Mouse (Mus musculus): Measurements from ENCODE around the gene 4930595D18Rik. TPM values are rescaled to one million over a fixed set of nuclear protein-coding genes. Genes with fewer than 3 reads are reported as not detected.
A peak's percentile ranks its signal among the peaks of the same experiment; 100 is the strongest.

Gene 4930595D18Rik
- total RNA-seq, 1 experiment from 2014 or later = not detected

- no peak for ATAC-seq (ENCODE audit: extremely low read depth, insufficient number of reproducible peaks, low FRiP score, poor library complexity, severe bottlenecking)
Measured at GRCm38 (mm10) chr12:111168891-111169290, 15.4 kb downstream of the 4930595D18Rik start.

GRCm38 (mm10) chr12:111166681-111167289, 17.5 kb downstream of the 4930595D18Rik start:
- ATAC-seq (ENCODE audit: extremely low read depth, insufficient number of reproducible peaks, low FRiP score, poor library complexity, severe bottlenecking) = no peak

DNA sequence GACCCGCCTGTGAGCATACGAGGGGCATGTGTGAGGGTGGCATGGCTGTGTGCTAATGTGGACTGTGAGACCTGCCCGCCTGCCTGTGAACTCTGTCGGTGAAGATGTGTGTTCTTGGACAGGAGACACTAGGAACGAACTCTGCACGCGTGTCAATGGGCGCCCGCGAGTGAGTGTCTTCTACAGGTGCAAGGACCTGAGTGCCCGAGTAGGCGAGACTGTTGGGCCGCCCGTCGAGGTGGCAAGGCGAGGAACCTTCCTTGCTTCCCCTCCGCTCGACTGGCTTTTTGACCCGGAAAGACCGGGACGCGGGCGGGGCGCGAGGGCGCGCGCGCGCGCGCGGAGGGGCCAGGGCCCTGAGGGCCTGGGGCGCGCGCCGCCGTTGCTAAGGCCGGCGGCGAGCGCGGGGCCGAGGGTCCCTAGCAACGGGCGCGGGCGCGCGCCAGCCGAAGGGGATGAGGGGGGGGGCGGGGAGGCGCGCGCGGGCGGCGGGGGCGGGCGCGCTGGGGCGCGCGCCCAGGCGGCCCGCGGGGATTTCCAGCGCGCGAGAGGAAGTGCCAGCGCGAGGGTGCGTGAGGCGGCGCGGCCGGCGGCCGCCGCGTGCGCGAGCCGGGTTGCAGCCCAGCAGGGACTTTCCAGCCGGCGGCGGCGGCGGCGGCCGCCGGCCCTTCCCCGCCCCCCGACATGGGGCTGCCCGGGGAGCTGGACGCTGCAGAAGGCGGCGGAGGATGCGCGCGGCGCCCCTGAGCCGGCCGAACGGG, 18.3 kb downstream of the 4930595D18Rik start, which contains the start of gene Traf3:
Traf3 (plus strand) TSS at position 540 of the 761 bp plus-strand sequence.
- peak; percentile 15 for ATAC-seq (ENCODE audit: extremely low read depth, insufficient number of reproducible peaks, low FRiP score, poor library complexity, severe bottlenecking)

DNA sequence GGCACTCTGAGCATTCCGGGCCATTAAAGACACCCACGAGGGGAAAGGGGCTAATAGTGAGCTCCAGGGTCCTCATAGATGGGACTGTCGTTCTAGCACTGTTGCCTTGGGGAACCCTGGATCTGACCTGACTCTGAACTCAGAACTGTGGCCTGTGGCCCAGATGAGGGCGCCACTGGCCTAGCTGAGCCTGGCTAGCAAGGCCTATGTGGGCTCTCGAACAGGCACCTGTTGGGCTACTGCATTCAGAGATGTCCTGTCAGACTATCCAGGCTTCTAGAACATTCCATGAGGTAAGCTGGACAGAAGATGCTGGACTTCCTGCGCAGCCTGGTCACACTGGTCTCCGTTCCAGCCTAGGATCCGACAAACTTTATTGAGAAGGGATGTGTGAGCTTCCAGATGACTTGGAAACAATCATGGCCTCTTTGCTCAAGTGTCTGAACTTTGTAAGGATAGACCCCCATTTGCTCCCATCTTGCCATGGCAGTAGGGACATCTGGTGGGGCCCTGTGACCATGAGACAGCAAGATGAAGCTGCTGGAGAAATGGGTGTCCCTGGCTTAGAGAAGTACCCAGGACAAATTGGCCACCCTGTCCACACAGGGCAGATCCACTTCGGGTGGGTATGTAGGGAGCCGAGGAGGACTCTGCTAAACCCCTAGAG, 19.0 kb downstream of the 4930595D18Rik start:
- ATAC-seq (ENCODE audit: extremely low read depth, insufficient number of reproducible peaks, low FRiP score, poor library complexity, severe bottlenecking) = peak; percentile 53

DNA sequence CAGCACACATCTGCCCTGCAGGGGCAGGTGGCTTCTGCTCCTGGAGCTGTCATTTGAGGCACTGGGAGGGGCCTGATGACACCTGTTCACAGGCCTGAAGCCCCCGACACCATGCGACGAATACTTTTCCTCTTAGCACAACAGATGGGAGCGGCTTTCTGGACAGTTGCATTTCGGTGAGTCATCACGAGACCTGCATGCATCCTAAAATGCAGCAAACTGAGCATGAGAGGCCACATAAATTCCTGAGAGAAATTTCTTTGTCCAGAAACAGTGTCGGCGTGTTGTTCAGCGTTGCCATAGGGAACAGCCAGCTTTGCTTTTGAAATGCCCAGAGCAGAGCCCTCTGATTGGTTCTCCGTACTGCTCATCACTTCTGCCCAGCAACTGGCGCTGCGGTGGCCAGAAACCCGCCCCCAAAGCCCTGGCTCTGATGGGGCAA, 20.0 kb downstream of the 4930595D18Rik start:
- peak; percentile 66 for ATAC-seq (ENCODE audit: extremely low read depth, insufficient number of reproducible peaks, low FRiP score, poor library complexity, severe bottlenecking)

DNA sequence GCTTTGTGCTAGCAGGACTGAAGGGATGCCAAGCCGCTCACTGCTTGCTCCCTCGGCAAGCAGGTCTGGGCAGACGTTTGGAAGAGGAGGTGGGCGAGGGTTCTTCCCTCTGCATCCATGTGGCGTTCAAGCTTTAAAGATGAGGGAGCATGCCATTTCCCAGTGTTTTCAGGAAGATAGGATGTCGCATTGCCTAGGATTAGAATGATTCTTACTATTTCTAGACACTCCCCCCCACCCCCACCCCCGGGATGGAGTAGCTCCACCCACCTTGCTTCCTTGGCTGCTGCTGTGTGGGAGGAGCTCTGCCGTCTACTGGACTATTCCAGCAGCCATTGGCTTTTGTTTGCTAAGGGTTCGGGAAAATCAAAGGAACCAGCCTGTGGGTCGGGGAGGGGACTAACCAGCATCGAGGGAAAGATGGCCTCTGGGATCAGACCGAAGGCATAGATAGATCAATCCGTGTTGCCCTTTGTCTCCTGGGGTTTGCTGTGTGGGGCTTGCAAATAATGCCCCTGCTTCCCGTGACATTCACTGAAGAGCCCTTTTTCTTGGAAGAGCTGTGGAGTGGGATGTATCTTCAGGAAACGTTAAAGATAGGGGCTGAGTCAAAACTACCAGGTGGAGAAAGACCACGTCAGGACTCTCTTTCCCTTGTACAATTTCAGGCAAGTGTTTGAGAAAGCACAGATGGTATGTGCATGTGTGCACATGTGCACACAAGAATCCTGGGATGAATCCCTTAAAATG, 21.8 kb downstream of the 4930595D18Rik start:
- no peak for ATAC-seq (ENCODE audit: extremely low read depth, insufficient number of reproducible peaks, low FRiP score, poor library complexity, severe bottlenecking)

DNA sequence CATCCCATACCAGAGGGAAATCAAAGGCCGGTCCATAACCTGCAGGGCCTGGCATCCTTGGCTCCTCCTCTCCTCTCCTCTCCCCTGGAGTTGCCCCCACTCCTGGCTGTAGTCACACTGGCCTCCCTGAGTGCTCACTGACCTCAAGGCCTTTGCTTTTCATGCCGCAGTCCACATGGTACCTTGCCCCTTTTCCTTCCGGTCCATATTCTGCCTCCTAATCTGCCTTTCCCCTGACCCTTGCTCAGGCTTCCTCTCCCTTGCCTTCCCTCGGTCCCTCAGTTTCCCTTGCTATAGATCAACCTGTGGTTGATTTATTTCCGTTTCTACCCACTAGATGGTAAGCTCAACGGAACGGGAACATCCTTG, 22.4 kb downstream of the 4930595D18Rik start:
- ATAC-seq (ENCODE audit: extremely low read depth, insufficient number of reproducible peaks, low FRiP score, poor library complexity, severe bottlenecking) = no peak

- ATAC-seq (ENCODE audit: extremely low read depth, insufficient number of reproducible peaks, low FRiP score, poor library complexity, severe bottlenecking) = no peak
Measured at GRCm38 (mm10) chr12:111160871-111161270, 23.4 kb downstream of the 4930595D18Rik start.

DNA sequence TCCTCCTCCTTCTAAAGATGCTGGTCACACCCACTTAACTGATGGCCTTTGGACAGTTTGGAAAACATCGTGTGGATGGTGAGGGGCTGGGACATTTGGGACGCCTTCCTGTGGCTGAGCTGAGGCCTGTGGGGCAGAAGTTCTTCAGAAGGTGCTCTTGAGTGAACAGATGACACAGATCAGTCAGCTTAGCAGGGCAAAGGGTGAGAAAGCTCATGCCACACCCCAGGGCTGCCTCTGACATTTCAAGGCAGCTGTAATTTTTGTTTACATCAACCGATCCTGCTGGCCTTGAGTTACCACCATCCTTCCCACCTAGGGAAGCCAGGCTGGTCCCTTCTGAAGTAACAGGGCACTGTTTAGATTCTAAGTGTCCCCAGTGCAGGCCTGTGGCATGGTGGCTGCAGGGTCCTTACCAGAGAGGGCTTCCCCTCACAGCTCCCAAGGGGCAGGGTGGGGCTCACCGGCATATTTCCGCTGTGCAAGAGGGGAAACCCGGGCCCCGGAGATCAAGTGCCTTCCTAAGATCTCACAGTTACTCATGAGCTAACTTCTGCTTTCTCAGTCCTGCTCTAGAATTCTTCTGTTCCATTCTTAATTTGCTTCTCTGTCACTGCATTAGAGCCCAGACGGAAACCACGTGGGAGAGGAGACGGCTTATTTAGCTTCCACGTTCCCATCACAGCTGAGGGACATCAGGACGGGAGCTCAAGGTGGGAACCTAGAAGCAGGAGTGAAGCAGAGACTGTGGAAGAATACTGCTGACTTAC, 24.4 kb downstream of the 4930595D18Rik start:
- ATAC-seq (ENCODE audit: extremely low read depth, insufficient number of reproducible peaks, low FRiP score, poor library complexity, severe bottlenecking) = peak; percentile 81

DNA sequence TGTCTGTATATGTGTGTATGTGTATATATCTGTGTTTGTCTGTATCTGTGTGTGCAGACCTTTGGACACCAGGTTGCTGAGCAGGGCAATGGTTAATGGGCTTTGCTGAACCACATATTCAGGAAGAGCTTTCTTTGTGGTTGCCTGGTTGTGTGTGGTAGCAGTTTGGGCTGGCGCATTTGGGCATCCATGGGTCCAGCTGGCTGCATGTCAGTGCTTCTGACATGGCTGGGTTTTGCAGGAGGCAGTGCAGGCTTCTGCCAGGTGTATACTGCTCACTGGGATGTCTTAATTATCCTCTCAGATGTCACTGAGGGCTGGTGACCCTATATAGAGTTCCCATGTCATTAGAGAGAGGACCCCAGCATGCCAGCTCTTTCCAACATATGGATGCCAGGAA, 28.5 kb downstream of the 4930595D18Rik start:
- ATAC-seq (ENCODE audit: extremely low read depth, insufficient number of reproducible peaks, low FRiP score, poor library complexity, severe bottlenecking) = no peak

DNA sequence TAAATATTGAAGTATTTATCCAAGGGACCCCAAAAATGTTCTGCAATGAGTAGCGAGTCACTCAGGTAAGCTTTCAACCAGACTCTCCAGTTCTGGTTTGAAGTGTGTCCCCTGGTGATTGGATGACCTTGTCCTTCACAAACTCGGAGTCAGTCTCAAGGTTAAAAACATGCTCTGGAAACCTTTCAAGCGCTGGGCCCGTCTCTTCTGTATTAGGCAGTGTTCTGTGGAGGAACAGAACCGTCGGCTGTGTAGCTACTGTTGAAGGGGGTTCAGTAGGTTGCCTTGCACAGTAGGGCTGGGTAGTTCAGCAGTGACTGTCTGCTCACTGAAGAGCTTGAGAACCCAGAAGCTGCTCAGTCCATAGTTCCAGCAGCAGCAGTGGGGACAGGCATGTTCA, 29.6 kb downstream of the 4930595D18Rik start:
- ATAC-seq (ENCODE audit: extremely low read depth, insufficient number of reproducible peaks, low FRiP score, poor library complexity, severe bottlenecking) = no peak

DNA sequence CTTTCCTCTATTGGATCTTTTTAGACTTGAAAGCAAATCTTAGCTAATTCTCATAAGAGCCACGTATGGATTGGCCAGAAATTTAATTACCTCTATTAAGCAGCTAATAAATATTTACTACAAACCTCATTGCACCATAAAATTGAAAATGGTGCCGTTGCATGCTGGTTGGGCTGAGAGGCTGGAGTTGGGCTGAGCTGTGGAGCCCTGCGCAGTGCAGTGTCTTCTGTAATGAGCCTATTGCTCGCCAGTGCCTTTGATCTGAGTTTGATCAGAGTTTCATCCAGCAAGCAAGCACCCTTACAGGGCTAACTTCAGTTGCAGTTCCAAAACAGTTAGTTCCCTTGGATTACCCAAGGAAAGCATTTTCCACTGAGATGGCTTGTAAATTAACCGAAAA, 30.3 kb downstream of the 4930595D18Rik start:
- ATAC-seq (ENCODE audit: extremely low read depth, insufficient number of reproducible peaks, low FRiP score, poor library complexity, severe bottlenecking) = no peak

- no peak for ATAC-seq (ENCODE audit: extremely low read depth, insufficient number of reproducible peaks, low FRiP score, poor library complexity, severe bottlenecking)
Measured at GRCm38 (mm10) chr12:111152981-111153710, 31.1 kb downstream of the 4930595D18Rik start.

GRCm38 (mm10) chr12:111152579-111152978, 31.7 kb downstream of the 4930595D18Rik start:
- ATAC-seq (ENCODE audit: extremely low read depth, insufficient number of reproducible peaks, low FRiP score, poor library complexity, severe bottlenecking) = no peak

- ATAC-seq (ENCODE audit: extremely low read depth, insufficient number of reproducible peaks, low FRiP score, poor library complexity, severe bottlenecking) = no peak
Measured at GRCm38 (mm10) chr12:111151422-111152156, 32.7 kb downstream of the 4930595D18Rik start.

- 0 out of 2 replicates have a peak, but pooled peaks have one; percentile 39 for ATAC-seq (ENCODE audit: extremely low read depth, insufficient number of reproducible peaks, low FRiP score, poor library complexity, severe bottlenecking)
Measured at GRCm38 (mm10) chr12:111150236-111150596, 34.1 kb downstream of the 4930595D18Rik start.

DNA sequence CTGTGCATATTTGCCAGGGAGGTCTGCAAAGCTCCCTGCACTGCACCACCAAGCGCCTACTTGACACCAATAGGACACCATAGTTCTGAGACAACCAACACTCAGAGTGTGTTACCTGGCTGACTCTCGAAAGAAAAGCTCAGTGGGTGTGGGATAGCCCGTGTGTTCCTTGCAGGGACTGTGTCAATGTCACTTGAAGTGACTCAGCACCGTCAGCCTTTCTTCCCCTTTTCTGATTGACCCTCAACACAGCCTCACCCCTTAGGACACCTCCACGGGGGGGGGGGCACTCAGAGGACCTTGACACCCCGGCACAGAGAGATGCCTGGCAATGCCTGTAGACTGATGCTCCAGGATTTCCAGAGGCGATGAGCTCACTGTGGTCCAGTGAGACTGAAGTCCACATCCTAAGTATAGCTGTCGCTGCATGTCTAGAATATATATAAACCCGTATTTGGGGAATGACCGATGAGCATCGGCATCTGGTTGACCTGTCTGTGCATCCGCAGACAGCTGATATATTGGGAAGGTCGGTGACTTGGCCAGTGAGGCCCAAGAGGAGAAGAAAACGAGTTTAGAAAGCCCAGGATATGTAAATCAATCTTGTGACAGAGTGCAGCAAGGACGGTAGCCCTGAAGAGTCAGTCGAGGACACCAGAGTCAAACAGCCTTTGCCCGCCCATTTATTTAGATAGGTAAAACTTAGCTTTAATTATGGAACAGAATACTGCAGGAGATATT, 34.6 kb downstream of the 4930595D18Rik start:
- ATAC-seq (ENCODE audit: extremely low read depth, insufficient number of reproducible peaks, low FRiP score, poor library complexity, severe bottlenecking) = peak; percentile 39
